Mouse (Mus musculus): Measurements from ENCODE around the gene Nckipsd. TPM values are rescaled to one million over a fixed set of nuclear protein-coding genes. Genes with fewer than 3 reads are reported as not detected.

The Nckipsd gene
- polyA plus RNA-seq (2017; shearing (Covaris generic)): 10 to 100 TPM in 1 of 2 experiments, 1 to 10 TPM in 1; 9.8 to 10.3 TPM

GRCm38 (mm10) chr9:108808163-108808665, at the start of gene Nckipsd:
Gene Nckipsd (plus strand): TSS chr9:108808368.

GRCm38 (mm10) chr9:108783548-108784463, 24.4 kb upstream of the Nckipsd start, which contains the start of gene Ip6k2:
Gene Ip6k2 (plus strand): TSS chr9:108783796.

GRCm38 (mm10) chr9:108825820-108826699, 17.9 kb downstream of the Nckipsd start, which contains the start of gene Celsr3:
Gene Celsr3 (plus strand): TSS chr9:108826320.

GRCm38 (mm10) chr9:108852976-108853375, 44.8 kb downstream of the Nckipsd start, which contains the start of gene Slc26a6:
Gene Slc26a6 (plus strand): TSS chr9:108853283.

Other genes starting within 250 kb of the Nckipsd start
- 100 to 1,000 TPM in 1 of 2 experiments, 10 to 100 TPM in 1; 75.1 to 125 TPM for gene Impdh2, start 248.1 kb upstream of the Nckipsd start, polyA plus RNA-seq (2017; shearing (Covaris generic))
- gene Ndufaf3, start 240.9 kb upstream of the Nckipsd start, polyA plus RNA-seq (2017; shearing (Covaris generic)): 10 to 100 TPM; 56.3 to 86.8 TPM
- gene Dalrd3, start 238.5 kb upstream of the Nckipsd start, polyA plus RNA-seq (2017; shearing (Covaris generic)): 10 to 100 TPM; 71.9 to 82.4 TPM
- 10 to 100 TPM; 38.1 to 65.1 TPM for gene Wdr6, start 229.6 kb upstream of the Nckipsd start, polyA plus RNA-seq (2017; shearing (Covaris generic))
- 10 to 100 TPM in 1 of 2 experiments, 1 to 10 TPM in 1; 8.7 to 11.6 TPM for gene P4htm, start 210.7 kb upstream of the Nckipsd start, polyA plus RNA-seq (2017; shearing (Covaris generic))
- 10 to 100 TPM; 70.9 to 80.2 TPM for gene Arih2, start 159.0 kb upstream of the Nckipsd start, polyA plus RNA-seq (2017; shearing (Covaris generic))
- 10 to 100 TPM; 76.3 to 95.7 TPM for gene Slc25a20, start 146.3 kb upstream of the Nckipsd start, polyA plus RNA-seq (2017; shearing (Covaris generic))
- 10 to 100 TPM in 1 of 2 experiments, 1 to 10 TPM in 1; 9.3 to 17.8 TPM for gene Prkar2a, start 119.1 kb upstream of the Nckipsd start, polyA plus RNA-seq (2017; shearing (Covaris generic))
- 10 to 100 TPM; 11.2 to 15.5 TPM for gene Ip6k2, start 24.6 kb upstream of the Nckipsd start, polyA plus RNA-seq (2017; shearing (Covaris generic))
- under 1 TPM; 0.01 to 0.11 TPM for gene Celsr3, start 18.0 kb downstream of the Nckipsd start, polyA plus RNA-seq (2017; shearing (Covaris generic))
- 10 to 100 TPM; 16.8 to 17.6 TPM for gene Slc26a6, start 44.9 kb downstream of the Nckipsd start, polyA plus RNA-seq (2017; shearing (Covaris generic))
- gene Tmem89, start 106.3 kb downstream of the Nckipsd start, polyA plus RNA-seq (2017; shearing (Covaris generic)): under 1 TPM in 1 of 2 experiments, not detected in 1; 0.23 TPM
- gene Uqcrc1, start 128.3 kb downstream of the Nckipsd start, polyA plus RNA-seq (2017; shearing (Covaris generic)): 100 to 1,000 TPM; 226 to 319 TPM
- 1 to 10 TPM in 1 of 2 experiments, not detected in 1; 1.1 TPM for gene Col7a1, start 145.2 kb downstream of the Nckipsd start, polyA plus RNA-seq (2017; shearing (Covaris generic))
- not detected for gene Ucn2, start 177.6 kb downstream of the Nckipsd start, polyA plus RNA-seq (2017; shearing (Covaris generic))
- 1 to 10 TPM; 1.3 to 3.7 TPM for gene Pfkfb4, start 183.4 kb downstream of the Nckipsd start, polyA plus RNA-seq (2017; shearing (Covaris generic))
- gene Shisa5, start 230.2 kb downstream of the Nckipsd start, polyA plus RNA-seq (2017; shearing (Covaris generic)): 1,000 to 10,000 TPM; 2,463 to 4,029 TPM

Data from activated CD4-positive, CD25-positive, alpha-beta regulatory T cell (primary cell).